Mouse (Mus musculus): ENCODE results near the gene Sema3a.
"Not testable (repeated sequence)": the region's sequence is repeated elsewhere in the genome, so short reads cannot be mapped to it uniquely, and the experiment has no call there.

The Sema3a gene

GRCm38 (mm10) chr5:13421276-13421925 is 296.2 kb downstream of the Sema3a start:
- no peak for DNase-seq (ENCODE audit: low spot score)

GRCm38 (mm10) chr5:13428702-13429101 is 303.5 kb downstream of the Sema3a start:
- DNase-seq (ENCODE audit: low spot score) = no peak

GRCm38 (mm10) chr5:13431827-13432226 is 306.6 kb downstream of the Sema3a start:
- no peak for DNase-seq (ENCODE audit: low spot score)

GRCm38 (mm10) chr5:13432574-13432973 is 307.4 kb downstream of the Sema3a start:
- DNase-seq (ENCODE audit: low spot score) = no peak

GRCm38 (mm10) chr5:13433303-13433702 is 308.1 kb downstream of the Sema3a start:
- no peak for DNase-seq (ENCODE audit: low spot score)

- DNase-seq (ENCODE audit: low spot score) = peak; percentile 15
These were observed 315.9 kb downstream of the Sema3a start for GRCm38 (mm10) chr5:13441112-13441511.

GRCm38 (mm10) chr5:13460182-13461001 is 335.2 kb downstream of the Sema3a start:
- no peak for DNase-seq (ENCODE audit: low spot score)

GRCm38 (mm10) chr5:13468856-13469255 is 343.6 kb downstream of the Sema3a start:
- no peak for DNase-seq (ENCODE audit: low spot score)

- DNase-seq (ENCODE audit: low spot score) = no peak
These were observed 344.2 kb downstream of the Sema3a start for GRCm38 (mm10) chr5:13469401-13469800.

GRCm38 (mm10) chr5:13470057-13470905 is 345.1 kb downstream of the Sema3a start:
- peak; percentile 20 for DNase-seq (ENCODE audit: low spot score)

GRCm38 (mm10) chr5:13477653-13478052 is 352.4 kb downstream of the Sema3a start:
- DNase-seq (ENCODE audit: low spot score) = no peak

- DNase-seq (ENCODE audit: low spot score) = peak; percentile 78
These were observed 363.5 kb downstream of the Sema3a start for GRCm38 (mm10) chr5:13488671-13489070.

GRCm38 (mm10) chr5:13495967-13496366 is 370.8 kb downstream of the Sema3a start:
- DNase-seq (ENCODE audit: low spot score) = not testable (repeated sequence)

GRCm38 (mm10) chr5:13499835-13500234 is 374.6 kb downstream of the Sema3a start:
- no peak for DNase-seq (ENCODE audit: low spot score)

- no peak for DNase-seq (ENCODE audit: low spot score)
These were observed 380.8 kb downstream of the Sema3a start for GRCm38 (mm10) chr5:13505839-13506499.

- DNase-seq (ENCODE audit: low spot score) = no peak
These were observed 383.9 kb downstream of the Sema3a start for GRCm38 (mm10) chr5:13509163-13509562.

- DNase-seq (ENCODE audit: low spot score) = no peak
These were observed 391.8 kb downstream of the Sema3a start for GRCm38 (mm10) chr5:13517018-13517417.

- no peak for DNase-seq (ENCODE audit: low spot score)
These were observed 400.4 kb downstream of the Sema3a start for GRCm38 (mm10) chr5:13525597-13525996.

- peak; percentile 58 for DNase-seq (ENCODE audit: low spot score)
These were observed 401.8 kb downstream of the Sema3a start for GRCm38 (mm10) chr5:13527037-13527464.

GRCm38 (mm10) chr5:13529226-13529625 is 404.0 kb downstream of the Sema3a start:
- peak; percentile 72 for DNase-seq (ENCODE audit: low spot score)

- DNase-seq (ENCODE audit: low spot score) = peak; percentile 70
These were observed 422.4 kb downstream of the Sema3a start for GRCm38 (mm10) chr5:13547472-13548209.
